Mouse (Mus musculus) heart, adult 18-20 months (tissue): ENCODE results near the gene Ccdc60. TPM values are rescaled to one million over a fixed set of nuclear protein-coding genes. Genes with fewer than 3 reads are reported as not detected.

Experiments used
- DNase-seq, 2 experiments: peaks; one replicate each; pipeline ENCODE4 v3.0.0; 2021 to 2022; ENCODE audit warnings: mixed read lengths in 1 of 2
- total RNA-seq, 2 experiments: library from RNA; stranded (reverse); gene quantifications; 2 replicates each; pipeline ENCODE4 v1.2.3; 2021

The Ccdc60 gene
- total RNA-seq, 2 experiments from 2014 or later, result 0.08 TPM; not detected in 1

GRCm38 (mm10) chr5:116271511-116272227 lies 17.1 kb downstream of the Ccdc60 start:
- peak in 1 of 2 experiments; percentile 8 for DNase-seq

- no peak for DNase-seq
These were observed 19.3 kb downstream of the Ccdc60 start for GRCm38 (mm10) chr5:116269212-116270145.

GRCm38 (mm10) chr5:116262689-116263088 lies 26.1 kb downstream of the Ccdc60 start:
- DNase-seq, result no peak

GRCm38 (mm10) chr5:116261944-116262343 lies 26.8 kb downstream of the Ccdc60 start:
- no peak for DNase-seq

- no peak for DNase-seq
These were observed 28.4 kb downstream of the Ccdc60 start for GRCm38 (mm10) chr5:116260356-116260755.

- DNase-seq, result no peak
These were observed 30.4 kb downstream of the Ccdc60 start for GRCm38 (mm10) chr5:116258321-116258860.

- no peak for DNase-seq
These were observed 34.9 kb downstream of the Ccdc60 start for GRCm38 (mm10) chr5:116253914-116254313.

- DNase-seq, result no peak
These were observed 36.6 kb downstream of the Ccdc60 start for GRCm38 (mm10) chr5:116252186-116252585.

- peak in 1 of 2 experiments; percentile 24 for DNase-seq
These were observed 42.1 kb downstream of the Ccdc60 start for GRCm38 (mm10) chr5:116246642-116247041.

GRCm38 (mm10) chr5:116244476-116244875 lies 44.3 kb downstream of the Ccdc60 start:
- peak; percentile 3 to 19 for DNase-seq

- DNase-seq, result no peak
These were observed 45.2 kb downstream of the Ccdc60 start for GRCm38 (mm10) chr5:116243622-116244021.

GRCm38 (mm10) chr5:116231841-116232643 lies 56.7 kb downstream of the Ccdc60 start:
- DNase-seq, result peak; percentile 22 to 59

GRCm38 (mm10) chr5:116228414-116228813 lies 60.4 kb downstream of the Ccdc60 start:
- DNase-seq, result no peak

- no peak for DNase-seq
These were observed 64.8 kb downstream of the Ccdc60 start for GRCm38 (mm10) chr5:116224023-116224422.

GRCm38 (mm10) chr5:116221916-116222315 lies 66.9 kb downstream of the Ccdc60 start:
- no peak for DNase-seq

GRCm38 (mm10) chr5:116219288-116219687 lies 69.5 kb downstream of the Ccdc60 start:
- no peak for DNase-seq

- DNase-seq, result no peak
These were observed 76.1 kb downstream of the Ccdc60 start for GRCm38 (mm10) chr5:116212706-116213105.

- no peak for DNase-seq
These were observed 79.2 kb downstream of the Ccdc60 start for GRCm38 (mm10) chr5:116209378-116210091.

- no peak for DNase-seq
These were observed 79.9 kb downstream of the Ccdc60 start for GRCm38 (mm10) chr5:116208741-116209368.

GRCm38 (mm10) chr5:116202692-116203091 lies 86.1 kb downstream of the Ccdc60 start:
- DNase-seq, result no peak

GRCm38 (mm10) chr5:116194499-116194898 lies 94.3 kb downstream of the Ccdc60 start:
- no peak for DNase-seq
